Mouse (Mus musculus) 416B (cell line): ENCODE measurements around the gene Hao1.
A peak's percentile ranks its signal among the peaks of the same experiment; 100 is the strongest.

Experiments
- DNase-seq: peaks from one replicate; pipeline ENCODE4 v3.0.0; 2011; ENCODE audit warnings: low read depth

Gene Hao1

DNA sequence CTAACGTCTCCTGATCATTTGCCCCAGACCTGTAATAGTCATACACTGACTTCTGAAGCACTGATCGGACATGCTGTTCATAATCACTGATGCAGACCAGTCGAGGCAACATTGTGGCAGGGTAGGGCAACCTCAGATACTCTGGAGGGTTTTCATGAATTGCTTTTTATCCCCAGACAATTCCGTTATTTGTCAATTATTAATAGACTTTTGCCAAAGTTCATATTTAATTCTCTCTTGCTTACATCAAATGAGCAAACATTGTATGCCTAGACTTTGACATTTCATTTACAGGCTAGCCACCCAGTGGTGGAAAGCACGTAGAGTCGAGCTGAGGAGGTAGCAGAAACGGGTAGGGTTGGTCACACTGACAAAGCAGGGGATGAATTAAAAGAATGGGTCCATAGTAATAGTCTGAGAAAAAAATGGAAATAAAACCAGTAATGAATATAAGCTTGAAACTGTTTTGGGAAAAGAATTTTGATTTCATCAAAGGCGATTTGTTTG, at the start of gene Hao1:
Gene Hao1, minus strand, starts transcription at position 148 of the 507 bp plus-strand sequence.
- DNase-seq: no peak

DNA sequence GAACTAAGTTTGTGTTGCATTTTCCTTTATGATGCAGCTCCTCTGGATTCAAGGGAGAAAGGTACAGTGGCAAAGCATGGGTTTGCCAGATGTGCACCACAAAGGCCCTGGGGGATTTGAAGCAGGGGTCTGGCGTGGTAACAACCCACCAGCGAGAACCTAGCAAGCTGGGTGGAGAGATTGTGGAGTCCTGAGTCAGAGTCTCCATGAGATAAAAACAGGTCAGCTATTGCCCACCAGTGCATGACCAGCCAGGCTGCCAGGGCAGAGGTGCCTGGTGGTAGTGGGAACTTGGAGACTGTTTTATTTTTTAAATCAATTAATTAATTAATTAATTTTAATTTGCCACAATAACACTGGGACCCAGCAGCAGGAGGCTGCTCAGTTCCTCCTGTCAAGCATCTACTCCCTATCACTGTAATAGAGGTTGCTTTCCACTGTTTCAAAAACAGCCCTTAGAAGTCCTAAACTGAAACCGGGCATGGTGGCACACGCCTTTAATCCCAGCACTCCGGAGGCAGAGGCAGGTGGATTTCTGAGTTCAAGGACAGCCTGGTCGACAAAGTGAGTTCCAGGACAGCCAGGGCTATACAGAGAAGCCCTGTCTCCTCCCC, 37.0 kb upstream of the Hao1 start:
- DNase-seq: no peak

DNA sequence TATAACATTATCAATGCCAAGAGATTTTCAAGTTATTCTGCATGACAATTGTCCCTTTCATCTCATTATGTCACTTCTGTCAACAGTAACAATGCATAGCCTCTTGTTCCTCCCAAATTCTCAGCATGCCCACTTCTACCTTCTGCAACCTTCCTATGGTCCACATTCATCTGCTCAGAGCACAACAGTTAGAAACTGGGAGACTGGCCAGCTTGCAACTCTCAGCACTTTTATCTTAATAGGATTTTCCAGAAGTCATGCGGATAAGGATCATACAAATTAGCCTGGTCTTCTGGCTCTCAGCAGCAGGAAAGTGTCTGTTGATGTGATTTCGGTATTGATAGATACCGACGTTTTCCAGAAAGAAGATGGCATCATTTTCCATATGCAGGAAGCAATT, 31.1 kb upstream of the Hao1 start:
- no peak for DNase-seq

DNA sequence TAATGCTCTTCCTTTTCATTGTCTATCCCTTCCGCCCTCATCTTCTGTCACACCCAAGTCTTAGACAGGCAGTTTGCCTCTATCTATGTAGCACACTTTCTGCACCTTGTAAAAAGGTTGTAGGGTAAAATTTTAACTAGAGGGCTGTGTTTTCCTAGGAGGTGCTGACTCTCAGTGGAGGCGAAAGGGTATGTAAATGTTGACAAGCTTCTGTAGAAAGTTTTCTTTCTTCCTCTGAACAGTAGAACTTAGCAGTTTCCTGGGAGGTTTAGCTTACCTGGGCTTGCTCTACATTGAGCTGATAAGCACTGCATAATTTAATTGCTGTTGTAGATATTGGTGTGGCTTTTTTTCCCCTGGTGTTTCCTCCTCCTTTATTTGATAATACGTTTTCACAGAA, 5.3 kb upstream of the Hao1 start:
- no peak for DNase-seq

DNA sequence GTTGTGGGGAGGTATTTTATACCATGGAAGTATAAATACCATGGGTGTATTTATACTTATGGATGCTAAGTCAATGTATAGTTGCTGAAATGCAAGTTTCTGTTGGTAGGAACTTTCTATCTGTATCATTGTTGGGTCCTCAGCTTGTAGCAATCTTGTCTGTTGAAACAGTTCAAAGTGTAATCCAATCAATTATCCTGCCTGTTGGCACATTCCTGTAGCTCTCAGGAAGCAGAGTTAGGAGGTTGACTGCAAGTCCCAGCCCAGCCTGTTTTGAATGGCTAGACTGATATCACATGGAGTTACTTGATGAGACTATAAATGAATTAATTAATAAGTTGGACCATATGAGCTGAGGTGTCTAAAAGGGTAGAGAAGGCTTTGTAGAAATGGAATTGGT, 1.8 kb downstream of the Hao1 start:
- DNase-seq: no peak

DNA sequence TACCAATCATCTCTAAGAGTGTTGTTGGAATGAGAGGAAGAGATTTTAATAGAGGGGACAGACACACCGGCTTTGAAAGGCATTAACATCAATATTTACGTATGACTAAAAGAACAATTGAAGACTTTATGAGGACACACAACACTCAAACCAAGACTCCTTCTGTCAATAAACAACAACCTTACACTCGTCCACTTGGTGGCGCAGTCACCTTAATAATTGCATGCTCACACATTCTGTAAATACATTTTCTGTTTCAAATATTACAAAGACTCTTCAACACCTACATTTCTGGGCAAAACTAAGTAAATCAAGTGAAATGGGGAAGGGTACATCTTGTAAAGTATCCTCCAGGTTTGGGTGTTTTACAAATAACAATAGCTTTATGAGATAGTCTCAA, 4.4 kb downstream of the Hao1 start:
- DNase-seq: peak; percentile 76

GRCm38 (mm10) chr2:134545116-134545515, 9.1 kb downstream of the Hao1 start:
- DNase-seq: peak; percentile 87

DNA sequence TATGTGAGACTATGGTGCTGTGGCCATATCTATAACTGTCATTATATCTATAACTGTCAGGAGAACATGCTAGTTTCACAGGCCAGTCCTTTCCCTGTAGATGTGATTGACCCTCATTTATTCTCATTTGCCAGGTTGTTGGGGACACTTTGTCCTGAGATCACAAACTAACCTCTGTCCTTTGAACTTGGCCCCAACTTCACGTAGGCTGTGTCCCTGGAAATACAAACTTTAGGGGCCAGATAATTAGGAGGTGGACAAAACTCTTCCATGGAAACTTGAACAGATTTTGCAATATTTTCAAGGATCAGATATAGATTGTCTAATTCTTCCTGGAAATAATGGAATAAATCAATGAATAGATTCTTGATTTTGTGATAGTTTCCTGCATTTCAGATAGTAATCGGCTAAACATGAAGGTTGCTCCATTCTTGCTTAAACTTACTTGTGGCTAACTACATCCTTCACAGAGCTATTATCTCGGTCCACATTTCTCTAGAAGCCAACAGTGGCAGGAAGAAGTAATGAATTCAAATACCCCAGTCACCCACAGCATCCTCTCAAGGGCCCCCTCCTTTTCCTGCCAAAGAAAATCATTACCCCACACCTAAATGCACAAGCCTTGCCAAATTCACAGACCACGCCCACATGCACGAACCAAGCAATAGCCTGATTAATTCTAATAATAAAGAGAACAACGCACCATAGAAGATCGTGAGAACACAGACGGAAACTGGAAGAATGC, 9.7 kb downstream of the Hao1 start:
- DNase-seq: peak; percentile 95

- DNase-seq: peak; percentile 62
Measured at GRCm38 (mm10) chr2:134543501-134543900, 10.7 kb downstream of the Hao1 start.

DNA sequence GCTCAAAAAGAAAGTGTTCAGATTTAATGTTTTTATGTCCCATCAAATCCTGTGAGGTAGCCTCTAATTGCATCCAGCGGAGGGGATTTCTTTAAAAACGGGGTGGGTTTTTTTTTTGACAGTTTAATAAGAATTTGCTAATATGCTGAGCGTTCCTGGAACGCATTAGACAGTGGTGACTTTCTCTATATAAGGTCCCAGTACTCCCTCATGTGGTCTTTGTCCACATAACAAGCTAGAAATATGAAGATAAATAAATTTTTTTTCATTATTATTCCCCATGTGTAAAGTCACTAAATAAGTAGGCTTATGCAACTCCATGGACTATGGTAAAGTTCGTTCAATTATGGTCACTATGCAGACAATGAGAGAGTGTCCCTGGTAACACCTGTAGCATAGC, 13.1 kb downstream of the Hao1 start:
- peak; percentile 80 for DNase-seq

- peak; percentile 69 for DNase-seq
Measured at GRCm38 (mm10) chr2:134538451-134538850, 15.7 kb downstream of the Hao1 start.

DNA sequence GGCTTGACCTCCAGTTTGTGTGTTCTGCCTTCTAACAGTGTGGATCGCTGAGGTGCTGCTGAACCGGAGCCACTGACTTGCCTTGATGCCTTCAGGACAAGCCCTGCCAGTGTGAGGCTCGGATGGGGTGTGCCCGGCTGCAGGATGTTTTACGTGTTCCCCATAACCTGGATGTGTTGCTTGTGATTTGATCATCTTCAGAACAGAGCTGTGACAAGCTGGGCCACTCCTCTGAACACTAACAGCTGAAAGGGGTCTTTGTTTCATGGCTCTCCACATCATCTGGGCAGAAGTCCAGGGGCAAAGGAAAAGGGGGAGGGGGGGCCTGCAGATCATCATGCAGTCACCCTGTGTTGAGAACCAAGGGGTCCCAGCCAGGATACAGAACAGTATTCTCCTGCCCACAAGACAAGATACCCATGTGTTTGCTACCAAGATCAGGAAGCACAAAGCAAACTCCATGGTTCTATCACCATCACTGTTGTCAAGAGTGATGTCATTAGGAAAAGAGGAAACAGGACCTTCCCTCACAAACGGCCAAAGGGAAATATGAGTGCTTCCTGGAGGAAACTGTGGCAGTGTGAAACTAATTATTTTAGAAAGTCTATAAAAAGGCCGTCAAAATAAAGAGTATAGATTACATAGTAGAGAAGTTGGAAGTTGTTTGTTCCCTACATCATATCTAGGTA, 25.9 kb downstream of the Hao1 start:
- peak; percentile 31 for DNase-seq

GRCm38 (mm10) chr2:134527419-134528114, 26.6 kb downstream of the Hao1 start:
- DNase-seq: peak; percentile 88

- peak; percentile 81 for DNase-seq
Measured at GRCm38 (mm10) chr2:134518042-134518441, 36.1 kb downstream of the Hao1 start.

GRCm38 (mm10) chr2:134499777-134500176, 54.4 kb downstream of the Hao1 start:
- DNase-seq: peak; percentile 40

DNA sequence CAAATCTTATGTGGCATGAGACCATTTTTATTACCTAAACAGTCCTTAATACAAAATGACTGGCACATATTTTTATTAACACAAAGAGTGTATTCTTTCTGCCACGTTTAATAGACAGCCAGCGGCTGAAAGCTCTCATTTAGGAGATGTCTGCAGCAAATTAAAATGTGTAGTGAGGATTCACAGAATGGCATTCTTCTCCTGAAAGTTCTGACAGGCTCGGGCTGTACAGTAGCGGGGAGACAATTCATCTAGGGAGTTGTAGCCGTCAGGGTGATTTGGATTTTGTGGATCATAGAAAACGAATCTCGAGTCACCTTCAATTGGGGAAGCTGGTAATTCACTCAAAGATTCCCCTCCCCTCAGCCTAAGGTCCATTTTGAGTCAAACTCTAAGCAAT, 55.7 kb downstream of the Hao1 start:
- no peak for DNase-seq

GRCm38 (mm10) chr2:134488671-134489070, 65.5 kb downstream of the Hao1 start:
- peak; percentile 49 for DNase-seq

DNA sequence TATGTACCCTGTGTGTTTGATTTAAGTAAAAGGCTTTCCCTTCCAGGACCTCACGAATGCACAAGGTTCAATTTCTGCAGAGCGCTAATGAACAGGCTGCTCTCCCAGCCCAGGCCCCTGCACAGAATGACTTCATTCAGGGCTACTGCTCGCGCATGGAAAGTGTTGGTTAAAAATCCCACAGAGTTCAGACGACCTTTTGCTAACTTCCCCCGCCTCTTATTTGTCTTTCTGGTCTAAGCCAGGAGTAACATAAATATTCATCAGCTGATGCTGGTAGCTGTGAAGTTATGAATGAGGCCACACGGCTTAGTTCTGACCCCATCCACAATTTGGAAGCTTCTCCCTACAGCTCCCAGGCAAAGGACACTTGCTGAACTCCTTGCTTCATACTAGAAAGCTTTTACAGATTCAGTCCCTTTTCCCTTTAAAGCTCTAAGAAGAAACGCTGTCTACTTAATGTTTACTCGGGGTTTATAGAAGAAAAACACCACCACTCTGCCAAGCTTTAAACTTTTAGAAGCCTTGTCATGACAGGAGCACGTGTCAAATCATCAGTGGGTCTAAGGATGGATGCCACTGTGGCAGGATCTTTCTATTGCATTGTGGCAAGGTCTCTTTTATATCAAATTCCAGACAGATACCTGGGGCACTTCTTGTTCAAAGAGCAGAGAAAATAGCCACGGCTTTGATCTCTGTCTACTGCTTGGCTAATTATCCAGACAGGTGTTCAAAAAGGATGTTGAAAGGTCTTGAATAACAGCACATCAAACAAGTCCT, 67.9 kb downstream of the Hao1 start:
- DNase-seq: no peak

GRCm38 (mm10) chr2:134482683-134483082, 71.5 kb downstream of the Hao1 start:
- peak; percentile 43 for DNase-seq

- peak; percentile 70 for DNase-seq
Measured at GRCm38 (mm10) chr2:134481759-134482158, 72.4 kb downstream of the Hao1 start.

DNA sequence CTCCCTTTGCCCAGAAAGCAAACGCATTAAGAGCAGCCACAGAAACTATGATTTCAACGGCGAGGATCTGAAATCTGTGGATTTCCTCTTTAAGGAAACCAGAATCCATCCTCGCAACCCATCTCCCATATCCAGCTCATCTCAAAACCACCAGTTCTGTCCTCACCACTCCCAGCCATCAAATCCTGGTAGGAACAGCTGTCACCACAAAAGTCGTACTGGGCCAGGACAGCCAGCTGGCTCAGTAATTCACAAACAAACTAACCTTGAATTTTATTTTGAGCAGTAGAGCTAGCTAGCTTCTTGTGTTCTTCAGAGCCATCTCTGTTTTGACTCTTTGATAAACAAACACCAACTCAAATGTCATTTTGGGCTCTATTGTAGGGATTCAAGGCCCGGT, 73.0 kb downstream of the Hao1 start:
- no peak for DNase-seq

- DNase-seq: peak; percentile 47
Measured at GRCm38 (mm10) chr2:134465132-134465531, 89.0 kb downstream of the Hao1 start.
